Mouse (Mus musculus) right cerebral cortex, postnatal 4 days (tissue): ENCODE results near the gene Stk17b.

Source experiments
- DNase-seq: peaks from one replicate; pipeline ENCODE4 v3.0.0-alpha.2; 2022

The Stk17b gene

GRCm38 (mm10) chr1:53784721-53785418 lies at the start of gene Stk17b:
Gene Stk17b, minus strand, starts transcription at chr1:53785224.
- DNase-seq, result peak; percentile 86

GRCm38 (mm10) chr1:53830286-53830685 lies 45.3 kb upstream of the Stk17b start:
- no peak for DNase-seq

GRCm38 (mm10) chr1:53829089-53829488 lies 44.1 kb upstream of the Stk17b start:
- no peak for DNase-seq

GRCm38 (mm10) chr1:53824446-53825337 lies 39.7 kb upstream of the Stk17b start:
- DNase-seq, result no peak

- DNase-seq, result peak; percentile 14
Observed at GRCm38 (mm10) chr1:53823687-53824445, 38.8 kb upstream of the Stk17b start.

GRCm38 (mm10) chr1:53821983-53822382 lies 37.0 kb upstream of the Stk17b start:
- no peak for DNase-seq

- DNase-seq, result no peak
Observed at GRCm38 (mm10) chr1:53820041-53820632, 35.1 kb upstream of the Stk17b start.

- DNase-seq, result no peak
Observed at GRCm38 (mm10) chr1:53818072-53818862, 33.2 kb upstream of the Stk17b start.

GRCm38 (mm10) chr1:53816353-53816752 lies 31.3 kb upstream of the Stk17b start:
- no peak for DNase-seq

- no peak for DNase-seq
Observed at GRCm38 (mm10) chr1:53814077-53814705, 29.2 kb upstream of the Stk17b start.

GRCm38 (mm10) chr1:53811919-53812318 lies 26.9 kb upstream of the Stk17b start:
- no peak for DNase-seq

GRCm38 (mm10) chr1:53808229-53808628 lies 23.2 kb upstream of the Stk17b start:
- DNase-seq, result no peak

- DNase-seq, result no peak
Observed at GRCm38 (mm10) chr1:53797811-53798210, 12.8 kb upstream of the Stk17b start.

- DNase-seq, result no peak
Observed at GRCm38 (mm10) chr1:53797074-53797473, 12.1 kb upstream of the Stk17b start.

- DNase-seq, result no peak
Observed at GRCm38 (mm10) chr1:53796271-53796670, 11.2 kb upstream of the Stk17b start.

- no peak for DNase-seq
Observed at GRCm38 (mm10) chr1:53795591-53795990, 10.6 kb upstream of the Stk17b start.

GRCm38 (mm10) chr1:53795081-53795480 lies 10.1 kb upstream of the Stk17b start:
- DNase-seq, result no peak

- DNase-seq, result no peak
Observed at GRCm38 (mm10) chr1:53794279-53794678, 9.3 kb upstream of the Stk17b start.

GRCm38 (mm10) chr1:53791343-53791742 lies 6.3 kb upstream of the Stk17b start:
- DNase-seq, result no peak

- DNase-seq, result peak; percentile 4
Observed at GRCm38 (mm10) chr1:53784291-53784720, 718 bp downstream of the Stk17b start.

GRCm38 (mm10) chr1:53782956-53783355 lies 2.1 kb downstream of the Stk17b start:
- no peak for DNase-seq
